Mouse (Mus musculus) kidney, embryonic 16.5 days (tissue): ENCODE results near the gene Gm17018. TPM values are rescaled to one million over a fixed set of nuclear protein-coding genes. Genes with fewer than 3 reads are reported as not detected.

ENCODE experiments used
- ATAC-seq: fragments of 200-750 bp; cut with Nextera tagmentation; 2 replicates; pipeline ENCODE4 v1.8.0; 2017; ENCODE audit warnings: moderate TSS enrichment; ENCODE audit not compliant: low FRiP score, low TSS enrichment
- H3K27ac ChIP-seq: fragments of 300-500 bp; sonication (generic); 2 replicates; pipeline ENCODE4 v1.5.1; 2014; ENCODE audit warnings: low read length
- H3K27me3 ChIP-seq: fragments of 300-500 bp; sonication (generic); 2 replicates; pipeline ENCODE4 v1.6.1; 2014; ENCODE audit warnings: low read length, control low read depth, mixed read lengths; ENCODE audit not compliant: insufficient read depth
- H3K36me3 ChIP-seq: fragments of 300-500 bp; sonication (generic); 2 replicates; pipeline ENCODE4 v1.6.1; 2014; ENCODE audit warnings: low read length, control low read depth, mixed read lengths; ENCODE audit not compliant: insufficient read depth
- H3K4me1 ChIP-seq: fragments of 300-500 bp; sonication (generic); 2 replicates; pipeline ENCODE4 v1.6.1; 2014; ENCODE audit warnings: low read length, control low read depth, mixed read lengths; ENCODE audit not compliant: insufficient read depth
- H3K4me2 ChIP-seq: fragments of 300-500 bp; sonication (generic); replicated peaks from 2 replicates; pipeline ENCODE4 v1.6.1; 2014; ENCODE audit warnings: low read depth, low read length
- H3K4me3 ChIP-seq: fragments of 300-500 bp; sonication (generic); 2 replicates; pipeline ENCODE4 v1.5.1; 2014; ENCODE audit warnings: mild to moderate bottlenecking, low read length
- H3K9ac ChIP-seq: fragments of 300-500 bp; sonication (generic); replicated peaks from 2 replicates; pipeline ENCODE4 v1.6.1; 2014; ENCODE audit warnings: low read length
- H3K9me3 ChIP-seq: fragments of 300-500 bp; sonication (generic); 2 replicates; pipeline ENCODE4 v1.6.1; 2016; ENCODE audit warnings: low read length, control low read depth
- whole genome bisulfite sequencing: fragments of 180-500 bp; shearing (Covaris S2); extraction: QIAGEN DNeasy Blood & Tissue Kit; methylation state at CpG from one replicate; pipeline ENCODE4 v1.1.7; 2014; 5-methylcytosine and 5-hydroxymethylcytosine counted together
- polyA plus RNA-seq: library from polyadenylated mRNA; unstranded; fragments of >200 nt; fragmentation: Nextera tagmentation; extraction: Ambion mirVana; gene quantifications from 2 replicates; pipeline ENCODE4 v1.2.1, GENCODE M21; 2015

Gene Gm17018
- polyA plus RNA-seq, 1 experiment from 2014 or later: 52.9 TPM

DNA sequence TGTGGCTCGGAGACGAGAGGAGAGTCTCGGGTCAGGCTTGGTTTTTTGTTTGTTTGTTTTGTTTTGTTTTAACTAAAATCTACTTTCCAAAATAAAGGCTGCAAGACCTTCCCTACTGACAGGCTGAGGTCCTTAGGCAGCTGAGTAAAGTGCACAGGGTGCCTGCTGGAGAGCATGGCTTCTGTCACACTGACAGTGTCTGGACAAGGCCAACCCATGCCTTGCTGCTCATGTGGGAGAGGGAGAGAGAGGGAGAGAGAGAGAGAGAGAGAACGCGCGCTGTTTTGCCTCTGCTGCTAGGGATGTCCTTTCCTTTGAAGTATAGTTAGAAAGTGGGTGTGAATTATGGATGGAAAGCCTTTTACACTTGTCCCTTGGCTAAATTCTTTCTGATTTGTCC lies 28.9 kb upstream of the Gm17018 start:
- H3K4me2 ChIP-seq: no peak overlapping the region
- ATAC-seq: no peak
- peaks cover 25% of the 10 kb centered on the region for H3K36me3 ChIP-seq
- H3K9ac ChIP-seq: no peak overlapping the region
- 47% methylated on average over 6 of the region's 6 CpGs for WGBS
- H3K9me3 ChIP-seq: no peaks in the 10 kb centered on the region
- no peak overlapping the region for H3K4me3 ChIP-seq
- H3K27me3 ChIP-seq: peaks cover 3% of the 10 kb centered on the region; the same call in 1 of the 2 replicates
- H3K4me1 ChIP-seq: peaks cover 24% of the 10 kb centered on the region; the same call in 1 of the 2 replicates
- no peak overlapping the region for H3K27ac ChIP-seq

DNA sequence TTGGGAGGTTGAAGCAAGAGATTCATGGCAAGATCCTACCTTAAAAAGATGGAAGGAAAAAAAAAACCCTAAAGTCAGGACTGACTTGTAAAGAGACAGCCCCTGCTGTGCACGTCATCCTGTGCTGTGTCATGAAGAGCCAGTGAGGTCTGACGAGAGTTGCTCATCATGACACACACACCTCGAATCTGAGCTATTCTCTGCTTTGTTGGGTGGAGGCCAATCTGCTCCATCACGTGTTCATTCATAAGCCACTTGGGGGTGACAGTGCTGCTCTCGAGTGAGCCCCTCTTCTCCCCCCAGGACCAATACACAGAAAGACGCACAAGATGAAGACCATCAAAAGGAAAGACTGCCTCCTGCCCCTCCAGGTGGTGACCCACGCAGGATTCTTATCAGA lies 26.8 kb upstream of the Gm17018 start:
- H3K27me3 ChIP-seq: peaks cover 3% of the 10 kb centered on the region; the same call in 1 of the 2 replicates
- H3K4me1 ChIP-seq: peaks cover 24% of the 10 kb centered on the region; the same call in 1 of the 2 replicates
- no peak overlapping the region for H3K4me3 ChIP-seq
- no peak overlapping the region for H3K4me2 ChIP-seq
- no peak overlapping the region for H3K27ac ChIP-seq
- no peaks in the 10 kb centered on the region for H3K9me3 ChIP-seq
- no peak for ATAC-seq
- WGBS: 74% methylated on average over 7 of the region's 7 CpGs
- no peak overlapping the region for H3K9ac ChIP-seq
- H3K36me3 ChIP-seq: peaks cover 8% of the 10 kb centered on the region

DNA sequence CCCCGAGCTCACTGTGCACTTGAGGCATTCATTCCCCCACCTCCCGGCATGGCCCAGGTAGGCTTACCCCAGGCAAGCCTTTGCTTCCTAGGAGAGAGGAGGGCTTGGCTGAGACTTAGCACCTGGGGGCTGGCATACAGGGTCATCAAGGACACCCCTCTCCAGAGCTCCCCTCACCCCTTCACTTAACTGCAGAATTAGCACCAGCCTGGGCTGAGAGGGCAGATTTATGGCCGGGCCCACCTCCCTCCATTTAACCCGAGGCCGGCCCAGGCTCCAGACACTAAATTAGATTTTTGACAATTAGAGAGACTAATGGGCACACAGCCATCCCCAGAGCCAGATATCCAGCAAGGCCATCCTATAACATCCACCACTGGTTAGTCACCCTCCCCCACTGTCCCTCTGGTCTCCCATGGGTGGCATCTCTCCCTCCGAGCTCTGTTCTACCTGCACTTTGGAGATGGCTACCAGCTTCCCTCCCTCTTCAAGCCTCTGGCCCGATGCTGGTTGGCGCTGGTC lies 25.1 kb upstream of the Gm17018 start:
- H3K4me1 ChIP-seq: peaks cover 15% of the 10 kb centered on the region; the same call in 1 of the 2 replicates
- no peak overlapping the region for H3K9ac ChIP-seq
- no peak overlapping the region for H3K27ac ChIP-seq
- no peak overlapping the region for H3K4me2 ChIP-seq
- no peak overlapping the region for H3K4me3 ChIP-seq
- H3K27me3 ChIP-seq: peaks cover 12% of the 10 kb centered on the region
- no peaks in the 10 kb centered on the region for H3K9me3 ChIP-seq
- H3K36me3 ChIP-seq: no peaks in the 10 kb centered on the region
- ATAC-seq: no peak
- WGBS: 39% methylated on average over 8 of the region's 8 CpGs

DNA sequence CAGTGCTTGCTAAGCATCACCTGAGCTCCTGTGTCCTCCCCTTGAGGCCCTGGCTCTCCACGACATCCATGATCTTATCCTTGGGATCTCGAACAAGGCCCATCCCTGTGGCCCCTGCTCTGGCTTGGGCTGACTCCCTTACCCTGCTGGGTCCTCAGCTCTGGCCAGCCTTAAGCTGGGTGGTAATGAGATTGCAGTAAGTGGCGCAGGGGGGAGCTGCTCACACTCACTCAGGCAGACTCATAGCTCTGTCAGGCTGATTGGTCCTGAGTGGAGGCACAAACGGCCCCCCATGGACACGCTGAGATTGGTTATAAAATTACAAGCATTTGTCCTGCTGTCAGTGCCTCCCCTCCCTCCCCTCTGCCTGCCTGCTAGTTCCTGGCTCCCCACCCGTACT lies 24.5 kb upstream of the Gm17018 start:
- no peak overlapping the region for H3K4me2 ChIP-seq
- no peaks in the 10 kb centered on the region for H3K9me3 ChIP-seq
- no peaks in the 10 kb centered on the region for H3K36me3 ChIP-seq
- no peak overlapping the region for H3K9ac ChIP-seq
- no peak overlapping the region for H3K4me3 ChIP-seq
- peaks cover 15% of the 10 kb centered on the region for H3K27me3 ChIP-seq
- H3K4me1 ChIP-seq: peaks cover 9% of the 10 kb centered on the region; the same call in 1 of the 2 replicates
- 46% methylated on average over 6 of the region's 6 CpGs for WGBS
- no peak overlapping the region for H3K27ac ChIP-seq
- ATAC-seq: 0 out of 2 replicates have a peak, but pooled peaks have one; percentile 28

DNA sequence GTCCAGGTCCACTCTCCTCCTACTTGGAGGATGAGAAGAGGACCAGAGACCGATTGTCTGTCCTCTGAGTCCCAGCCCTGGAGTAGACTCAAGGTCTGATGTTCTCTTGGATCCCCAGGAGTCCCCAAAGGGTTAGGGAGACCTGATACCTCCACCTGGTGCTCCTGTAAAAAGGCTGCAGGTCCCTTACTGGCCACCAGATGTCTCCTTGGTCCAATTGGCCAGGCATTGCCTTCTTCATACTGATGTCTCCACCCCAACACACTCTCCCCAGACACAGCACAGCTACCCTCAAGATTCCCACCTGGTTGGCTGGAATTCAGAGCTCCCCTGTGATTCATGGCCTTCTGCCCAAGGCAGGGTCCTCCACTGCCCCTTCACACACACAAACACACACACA lies 22.9 kb upstream of the Gm17018 start:
- no peaks in the 10 kb centered on the region for H3K9me3 ChIP-seq
- no peak overlapping the region for H3K9ac ChIP-seq
- H3K36me3 ChIP-seq: no peaks in the 10 kb centered on the region
- 71% methylated on average over 1 of the region's 1 CpGs for WGBS
- H3K4me2 ChIP-seq: no peak overlapping the region
- no peak for ATAC-seq
- H3K27me3 ChIP-seq: peaks cover 31% of the 10 kb centered on the region
- H3K4me3 ChIP-seq: no peak overlapping the region
- peaks cover 12% of the 10 kb centered on the region; the same call in 1 of the 2 replicates for H3K4me1 ChIP-seq
- H3K27ac ChIP-seq: no peak overlapping the region

DNA sequence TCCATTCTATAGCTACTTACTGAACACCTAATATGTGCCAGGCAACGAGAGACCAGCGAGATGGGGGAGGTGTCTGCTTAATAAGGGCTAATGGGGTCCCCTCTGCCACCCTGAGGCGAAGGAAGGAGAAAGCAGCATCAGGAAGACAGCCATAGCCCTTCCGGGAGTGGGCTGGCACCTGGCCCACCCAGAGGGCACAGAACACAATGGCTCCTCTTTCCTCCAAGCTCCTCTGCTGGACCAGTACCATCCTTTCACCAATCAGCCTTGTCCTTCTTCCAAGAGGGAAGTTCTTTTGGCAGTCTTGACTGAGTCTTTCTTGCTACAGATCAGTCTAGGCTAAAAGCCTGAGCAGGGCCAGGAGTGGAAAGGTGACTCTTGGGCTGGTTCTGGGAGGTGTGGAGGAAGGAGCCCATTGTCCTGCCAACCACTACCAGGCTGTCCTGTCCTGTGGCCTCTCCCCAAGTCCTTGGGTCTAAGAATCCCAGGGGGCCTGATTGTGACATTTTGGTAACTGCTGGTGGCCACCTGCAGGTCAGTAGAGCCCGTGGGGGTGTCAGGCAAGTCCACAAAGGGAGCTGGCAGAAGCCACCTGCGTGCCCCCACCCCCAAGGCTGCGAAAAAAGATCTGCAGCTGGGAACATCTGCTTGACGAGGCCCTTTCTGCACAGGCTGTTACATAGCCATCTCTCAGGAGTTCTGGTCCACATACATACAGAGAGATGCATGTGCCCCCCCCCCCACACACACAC lies 19.6 kb upstream of the Gm17018 start:
- Histone ChIP-seq H3K4me1 (peaks cover 20% of the 10 kb centered on the region), H3K36me3 (no peaks in the 10 kb centered on the region), H3K27me3 (peaks cover 47% of the 10 kb centered on the region), H3K27ac (no peak overlapping the region), H3K9ac (peak overlapping the region; percentile 50; the same call in 1 of the 2 replicates), H3K4me2 (peak overlapping the region; percentile 83), H3K4me3 (peak overlapping the region; percentile 45), H3K9me3 (no peaks in the 10 kb centered on the region)
- WGBS: 30% methylated on average over 8 of the region's 8 CpGs
- no peak for ATAC-seq

DNA sequence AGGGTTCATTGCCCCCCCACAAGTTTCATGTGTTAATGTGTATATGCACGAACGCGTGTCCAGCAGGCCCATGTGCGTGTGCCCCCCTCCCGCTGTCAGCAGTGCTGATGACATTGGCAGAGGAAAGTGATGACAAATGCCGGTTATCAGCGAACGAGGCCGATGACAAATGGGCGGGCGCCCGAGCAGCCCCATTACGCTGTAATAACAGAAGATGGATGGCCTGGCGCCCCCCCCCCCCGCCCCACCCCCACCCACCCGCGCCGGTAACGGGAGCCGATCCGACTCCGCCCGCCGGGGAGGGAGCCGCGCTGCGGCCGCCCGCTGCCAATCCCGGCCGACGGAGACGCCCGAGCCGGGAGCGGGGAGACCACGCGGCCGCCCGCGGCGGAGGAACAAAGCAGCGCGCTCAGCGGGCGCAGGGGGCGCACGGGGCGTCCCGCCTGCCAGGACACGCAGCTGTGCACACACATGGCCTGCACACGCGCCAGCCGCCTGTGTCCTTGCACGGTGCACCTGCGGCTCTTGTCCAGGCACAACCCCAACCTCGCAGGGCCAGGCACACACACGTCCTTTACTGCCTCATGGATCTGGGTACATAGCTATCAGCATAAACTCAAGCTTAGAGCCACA lies 18.9 kb upstream of the Gm17018 start:
- Histone ChIP-seq H3K4me1 (peaks cover 20% of the 10 kb centered on the region), H3K36me3 (no peaks in the 10 kb centered on the region), H3K9ac (peak overlapping the region; percentile 50), H3K4me3 (peak overlapping the region; percentile 45), H3K4me2 (peak overlapping the region; percentile 83), H3K9me3 (no peaks in the 10 kb centered on the region), H3K27me3 (peaks cover 52% of the 10 kb centered on the region), H3K27ac (no peak overlapping the region)
- ATAC-seq: no peak
- 0% methylated on average over 43 of the region's 58 CpGs for WGBS

DNA sequence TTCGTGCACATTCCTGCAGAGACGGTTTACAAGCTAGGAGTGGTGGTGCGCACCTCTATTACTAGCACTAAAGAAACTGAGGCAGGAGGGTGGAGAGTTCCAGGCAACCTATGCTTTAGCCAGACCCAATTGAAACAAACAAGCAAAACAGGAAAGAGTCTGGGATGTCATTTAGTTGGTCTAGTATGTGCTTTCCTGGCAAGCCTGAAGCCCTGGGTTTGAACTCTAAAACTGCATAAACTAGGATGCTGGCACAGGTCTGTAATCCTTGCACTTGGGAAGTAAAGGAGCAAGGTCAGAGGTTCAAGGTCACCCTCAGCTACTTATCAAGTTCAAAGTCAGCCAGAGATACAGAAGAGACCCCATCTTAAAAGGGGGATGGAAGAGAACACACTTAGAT lies 18.4 kb upstream of the Gm17018 start:
- peak overlapping the region; percentile 50; the same call in 1 of the 2 replicates for H3K9ac ChIP-seq
- WGBS: 31% methylated on average over 3 of the region's 3 CpGs

DNA sequence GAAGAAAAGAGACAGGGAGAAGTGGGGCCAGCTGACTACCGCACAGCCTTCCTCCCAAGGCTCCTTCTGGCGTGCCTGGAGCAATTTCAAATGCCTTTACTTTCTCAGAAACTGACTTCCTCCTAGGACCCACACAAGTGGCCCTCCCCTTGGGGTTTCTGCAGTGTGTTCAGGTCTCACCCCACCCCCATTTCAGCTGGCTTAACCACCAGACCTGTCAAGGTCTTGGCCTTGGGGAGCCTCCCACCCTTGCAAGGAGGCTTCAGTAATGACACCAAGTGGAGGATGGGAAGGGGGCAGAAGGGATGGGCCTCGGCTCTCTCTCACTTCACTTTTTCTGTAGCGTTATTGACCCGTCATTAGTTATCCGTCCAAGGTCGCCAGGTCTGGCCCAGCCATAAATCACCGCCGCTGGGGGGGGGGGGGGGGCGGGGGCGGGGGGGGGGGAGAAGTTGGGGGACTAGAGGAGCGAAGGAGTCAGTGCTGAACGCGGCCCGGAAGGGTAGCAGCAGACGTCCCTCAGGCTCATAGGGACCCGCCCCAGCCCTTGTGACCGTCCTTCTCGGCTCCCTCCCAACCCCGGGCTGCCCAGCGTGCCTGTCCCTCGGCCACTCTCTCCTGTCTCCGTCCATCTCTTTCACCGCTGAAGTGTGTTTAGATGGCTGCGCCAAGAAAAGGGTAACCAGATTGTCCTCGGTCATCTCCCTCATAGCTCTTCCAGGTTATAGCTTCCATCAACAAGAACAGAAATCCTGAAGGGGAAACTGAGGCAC lies 16.1 kb upstream of the Gm17018 start:
- H3K27ac ChIP-seq: no peak overlapping the region
- H3K36me3 ChIP-seq: no peaks in the 10 kb centered on the region
- H3K27me3 ChIP-seq: peaks cover 57% of the 10 kb centered on the region
- peak overlapping the region; percentile 55 for H3K9ac ChIP-seq
- ATAC-seq: no peak
- H3K4me3 ChIP-seq: peak overlapping the region; percentile 39
- peak overlapping the region; percentile 70 for H3K4me2 ChIP-seq
- no peaks in the 10 kb centered on the region for H3K9me3 ChIP-seq
- WGBS: under 1% methylated on average over 21 of the region's 26 CpGs
- peaks cover 27% of the 10 kb centered on the region for H3K4me1 ChIP-seq

More for the DNA sequence above, 18.4 kb upstream of the Gm17018 start:
- peak overlapping the region; percentile 45 for H3K4me3 ChIP-seq
- ATAC-seq: no peak
- peaks cover 55% of the 10 kb centered on the region for H3K27me3 ChIP-seq
- H3K27ac ChIP-seq: no peak overlapping the region
- H3K36me3 ChIP-seq: no peaks in the 10 kb centered on the region
- H3K9me3 ChIP-seq: no peaks in the 10 kb centered on the region
- H3K4me2 ChIP-seq: peak overlapping the region; percentile 83
- H3K4me1 ChIP-seq: peaks cover 20% of the 10 kb centered on the region
